Mouse (Mus musculus) small intestine, adult 2 months (tissue): ENCODE data around the gene Gpc6.

Source experiments
- CTCF ChIP-seq: fragments of 200-500 bp; IDR thresholded peaks from 2 replicates; pipeline ENCODE4 v1.5.1; 2012; ENCODE audit warnings: low read depth, mild to moderate bottlenecking, control low read depth, inconsistent platforms, low read length, moderate library complexity, mixed read lengths; ENCODE audit not compliant: insufficient replicate concordance, insufficient read length; ENCODE audit errors: extremely low read depth
- POLR2A ChIP-seq: fragments of 200-500 bp; IDR thresholded peaks from 2 replicates; pipeline ENCODE4 v1.6.1; 2012; ENCODE audit warnings: low read depth, mild to moderate bottlenecking, control low read depth, inconsistent platforms, low read length, moderate library complexity

GRCm38 (mm10) chr14:116979714-116980382 is 54.7 kb downstream of the Gpc6 start:
- TF ChIP-seq CTCF: no peak
- no peak for TF ChIP-seq POLR2A
